Mouse (Mus musculus) stomach, postnatal 0 days (tissue): Measurements from ENCODE around the gene Gm17359.

Source experiments
- CTCF ChIP-seq: IDR thresholded peaks from 2 replicates; pipeline ENCODE4 v1.5.1; 2016; ENCODE audit warnings: antibody characterized with exemption, low read depth, mild to moderate bottlenecking, moderate library complexity
- EP300 ChIP-seq: optimal IDR thresholded peaks from 2 replicates; pipeline ENCODE3; 2016; ENCODE audit warnings: antibody characterized with exemption

GRCm38 (mm10) chr3:79469440-79469839, 133.0 kb downstream of the Gm17359 start:
- TF ChIP-seq CTCF = no peak
- no peak for TF ChIP-seq EP300
